Mouse (Mus musculus): ENCODE results near the gene Cdk5r1. TPM values are rescaled to one million over a fixed set of nuclear protein-coding genes. Genes with fewer than 3 reads are reported as not detected.

Gene Cdk5r1
- polyA plus RNA-seq, 1 experiment from 2014 or later = 1.5 TPM

DNA sequence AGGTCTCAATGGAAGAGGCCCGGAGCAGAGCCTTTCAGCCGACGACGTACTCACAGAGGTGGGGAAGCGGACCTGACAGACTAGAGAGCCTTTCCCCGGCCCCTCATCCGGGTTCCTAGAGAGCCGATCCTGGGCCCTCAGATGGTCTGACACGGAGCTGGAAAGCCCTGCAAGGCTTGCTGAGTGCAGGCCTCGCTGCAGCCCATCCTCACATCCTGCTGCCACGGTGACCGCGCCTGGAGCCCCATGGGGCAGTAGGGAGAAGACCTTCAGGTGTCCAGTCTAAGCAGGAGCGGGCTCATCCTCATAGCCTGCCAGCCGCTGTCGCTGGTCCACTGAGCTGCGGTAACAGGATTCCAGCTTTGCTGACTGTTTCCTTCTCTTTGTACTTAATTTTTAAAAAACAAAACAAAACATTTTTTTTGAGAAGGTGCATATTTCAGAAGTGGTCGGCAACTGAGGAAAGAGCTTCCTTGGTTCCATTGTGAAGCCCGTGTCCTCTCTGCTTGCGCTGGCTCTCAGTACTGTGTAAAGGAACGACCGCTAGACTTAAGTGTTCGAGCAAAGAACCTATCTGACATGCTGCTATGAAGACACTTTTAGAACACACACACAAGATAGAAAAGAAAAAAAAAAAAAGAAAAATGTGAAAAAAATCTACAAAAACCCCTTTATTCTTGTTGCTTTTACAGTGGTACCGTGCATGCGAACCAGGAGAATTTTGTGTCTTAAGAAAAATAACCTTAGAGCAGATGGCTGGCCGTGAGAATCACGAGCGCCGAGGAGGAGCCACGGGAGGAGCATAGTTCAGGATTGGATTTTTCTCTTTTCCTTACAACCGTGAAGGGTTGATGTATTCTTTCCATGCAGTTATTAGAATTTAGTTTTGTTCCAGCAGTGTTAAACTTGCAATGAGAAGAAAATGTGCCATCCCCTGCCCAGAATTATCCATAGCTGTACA, 3.4 kb downstream of the Cdk5r1 start:
- no peak for TF ChIP-seq CTCF (IDR thresholded peaks at IDR 0.05)
- ATAC-seq = no peak
- no peak for DNase-seq (ENCODE audit: low read depth, low spot score)
- ChIA-PET POLR2A (no interaction called here), CTCF (interaction anchor here (1.5 kb wide), 1 partner anchor 43 kb away, joined by 3 read pairs; no protein-coding TSS in a partner anchor)
- in situ Hi-C loops (cut with MboI; ENCODE audit: low pct_unique_long_range_greater_than_20kb) = loop anchor here (5.0 kb wide), 1 partner anchor 47 kb away; no protein-coding TSS in a partner anchor
- H3K27me3 ChIP-seq = no peaks in the 10 kb centered on the region

DNA sequence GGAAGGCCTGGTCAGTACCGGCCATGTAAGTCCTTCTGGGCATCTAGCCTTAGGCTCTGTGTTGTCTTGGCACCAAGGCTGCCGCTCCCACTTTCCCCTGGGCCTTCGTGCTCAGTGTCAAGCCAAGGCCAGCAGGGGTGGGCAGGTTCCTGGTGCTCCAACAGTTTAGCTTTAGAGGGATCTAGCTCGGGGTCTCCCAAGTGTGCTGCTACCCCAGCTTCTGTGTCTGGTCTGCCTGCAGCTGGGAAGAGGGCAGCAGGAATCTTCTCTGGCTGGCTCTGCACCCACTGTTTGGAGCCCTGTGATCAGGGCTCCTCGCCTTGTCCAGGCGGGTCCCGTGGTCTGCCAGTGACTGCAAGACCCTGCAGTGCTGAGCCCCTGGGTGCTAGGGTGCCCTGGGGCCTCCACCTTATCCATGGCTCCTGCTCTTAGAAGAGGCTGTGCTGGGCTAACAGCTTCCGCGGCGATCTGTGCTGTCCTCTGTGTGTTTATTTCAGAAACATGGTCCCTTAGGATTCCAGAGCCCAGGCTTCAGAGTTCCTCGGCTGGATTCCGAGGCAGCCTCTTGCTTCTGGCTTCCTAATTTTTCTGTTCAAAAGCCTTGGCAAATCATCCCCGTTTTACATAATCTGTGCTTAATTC, 4.7 kb downstream of the Cdk5r1 start:
- in situ Hi-C loops (cut with MboI; ENCODE audit: low pct_unique_long_range_greater_than_20kb) = no loop called here
- DNase-seq (ENCODE audit: low read depth, low spot score) (no peak), ATAC-seq (no peak)
- CTCF ChIA-PET = interaction anchor here (1.5 kb wide), 1 partner anchor 42 kb away, joined by 3 read pairs; no protein-coding TSS in a partner anchor
- POLR2A ChIA-PET = no interaction called here
- no peaks in the 10 kb centered on the region for H3K27me3 ChIP-seq
- TF ChIP-seq CTCF (IDR thresholded peaks at IDR 0.05) = no peak

GRCm38 (mm10) chr11:80482347-80482746, 5.5 kb downstream of the Cdk5r1 start:
- ATAC-seq (no peak), DNase-seq (ENCODE audit: low read depth, low spot score) (no peak)
- POLR2A ChIA-PET = no interaction called here
- in situ Hi-C loops (cut with MboI; ENCODE audit: low pct_unique_long_range_greater_than_20kb) = no loop called here
- H3K27me3 ChIP-seq = no peaks in the 10 kb centered on the region
- no peak for TF ChIP-seq CTCF (IDR thresholded peaks at IDR 0.05)
- CTCF ChIA-PET = no interaction called here

- CTCF ChIA-PET = no interaction called here
- DNase-seq (ENCODE audit: low read depth, low spot score) (no peak), ATAC-seq (no peak)
- no peaks in the 10 kb centered on the region for H3K27me3 ChIP-seq
- in situ Hi-C loops (cut with MboI; ENCODE audit: low pct_unique_long_range_greater_than_20kb) = no loop called here
- no peak for TF ChIP-seq CTCF (IDR thresholded peaks at IDR 0.05)
- POLR2A ChIA-PET = no interaction called here
Measured at GRCm38 (mm10) chr11:80482921-80483320, 6.1 kb downstream of the Cdk5r1 start.

DNA sequence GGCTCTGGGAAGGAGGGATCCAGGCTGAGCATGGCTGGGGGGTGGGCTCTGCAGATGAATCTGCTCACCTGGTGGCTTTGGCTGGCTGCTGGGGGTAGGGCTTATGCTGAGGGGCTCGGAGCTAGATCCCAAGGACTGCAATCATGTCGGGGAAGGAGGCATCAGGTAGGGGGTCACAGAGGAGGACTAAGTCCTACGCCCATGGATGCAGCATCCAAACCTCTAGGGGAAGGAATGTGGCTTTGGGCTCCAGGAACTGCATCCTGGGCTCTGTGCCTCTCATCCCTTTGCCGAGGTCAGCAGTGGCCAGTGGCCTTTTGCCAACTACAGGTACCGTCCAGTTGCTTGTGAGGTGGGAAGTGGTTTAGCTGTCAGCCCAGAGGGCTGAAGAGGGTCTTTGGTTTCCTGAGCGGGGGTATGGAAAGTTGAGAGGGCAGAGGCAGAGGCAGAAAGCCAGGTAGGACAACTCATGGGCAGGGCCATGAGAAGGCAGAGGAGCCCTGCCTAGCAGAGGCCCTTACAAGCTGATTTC, 6.8 kb downstream of the Cdk5r1 start:
- DNase-seq (ENCODE audit: low read depth, low spot score) (no peak), ATAC-seq (no peak)
- ChIA-PET CTCF (no interaction called here), POLR2A (no interaction called here)
- in situ Hi-C loops (cut with MboI; ENCODE audit: low pct_unique_long_range_greater_than_20kb) = no loop called here
- no peak for TF ChIP-seq CTCF (IDR thresholded peaks at IDR 0.05)
- no peaks in the 10 kb centered on the region for H3K27me3 ChIP-seq

GRCm38 (mm10) chr11:80484191-80484791, 7.5 kb downstream of the Cdk5r1 start:
- H3K27me3 ChIP-seq = no peaks in the 10 kb centered on the region
- ChIA-PET CTCF (no interaction called here), POLR2A (no interaction called here)
- in situ Hi-C loops (cut with MboI; ENCODE audit: low pct_unique_long_range_greater_than_20kb) = no loop called here
- TF ChIP-seq CTCF (IDR thresholded peaks at IDR 0.05) = no peak
- DNase-seq (ENCODE audit: low read depth, low spot score) (peak; percentile 67), ATAC-seq (peak; percentile 82)

GRCm38 (mm10) chr11:80485120-80485551, 8.3 kb downstream of the Cdk5r1 start:
- no peaks in the 10 kb centered on the region for H3K27me3 ChIP-seq
- no peak for ATAC-seq
- no peak for DNase-seq (ENCODE audit: low read depth, low spot score)
- ChIA-PET CTCF (no interaction called here), POLR2A (no interaction called here)
- no peak for TF ChIP-seq CTCF (IDR thresholded peaks at IDR 0.05)
- in situ Hi-C loops (cut with MboI; ENCODE audit: low pct_unique_long_range_greater_than_20kb) = no loop called here

DNA sequence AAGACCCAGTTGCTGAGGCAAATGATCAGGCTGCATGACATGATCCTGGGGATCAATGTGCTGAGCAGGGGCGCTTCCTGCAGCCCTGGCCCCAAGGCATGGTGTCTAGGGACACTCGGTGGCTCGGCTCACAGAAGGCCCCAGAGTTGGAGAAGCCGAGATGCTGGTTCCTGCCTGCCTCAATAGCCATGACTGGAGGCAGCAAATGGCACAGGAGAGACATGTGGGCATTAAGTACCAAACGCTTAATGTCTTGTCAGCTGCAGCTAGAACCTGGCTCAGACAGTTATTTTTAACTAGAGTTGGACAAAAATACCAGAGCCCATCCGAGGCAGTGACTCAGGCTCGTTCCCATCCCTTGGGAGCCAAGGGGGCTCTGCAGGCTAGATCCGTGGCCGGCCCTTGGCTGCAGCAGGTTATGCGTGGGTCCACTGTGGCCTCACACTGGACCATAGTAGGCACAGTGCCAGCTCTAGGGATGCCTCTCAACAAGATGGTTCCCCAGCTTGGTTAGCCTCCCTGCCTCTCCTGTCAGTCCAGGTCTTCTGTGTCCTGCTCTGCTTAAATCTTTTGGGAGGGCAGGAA, 8.9 kb downstream of the Cdk5r1 start:
- in situ Hi-C loops (cut with MboI; ENCODE audit: low pct_unique_long_range_greater_than_20kb) = no loop called here
- no peaks in the 10 kb centered on the region for H3K27me3 ChIP-seq
- ChIA-PET POLR2A (no interaction called here), CTCF (no interaction called here)
- DNase-seq (ENCODE audit: low read depth, low spot score) (no peak), ATAC-seq (no peak)
- TF ChIP-seq CTCF (IDR thresholded peaks at IDR 0.05) = no peak

DNA sequence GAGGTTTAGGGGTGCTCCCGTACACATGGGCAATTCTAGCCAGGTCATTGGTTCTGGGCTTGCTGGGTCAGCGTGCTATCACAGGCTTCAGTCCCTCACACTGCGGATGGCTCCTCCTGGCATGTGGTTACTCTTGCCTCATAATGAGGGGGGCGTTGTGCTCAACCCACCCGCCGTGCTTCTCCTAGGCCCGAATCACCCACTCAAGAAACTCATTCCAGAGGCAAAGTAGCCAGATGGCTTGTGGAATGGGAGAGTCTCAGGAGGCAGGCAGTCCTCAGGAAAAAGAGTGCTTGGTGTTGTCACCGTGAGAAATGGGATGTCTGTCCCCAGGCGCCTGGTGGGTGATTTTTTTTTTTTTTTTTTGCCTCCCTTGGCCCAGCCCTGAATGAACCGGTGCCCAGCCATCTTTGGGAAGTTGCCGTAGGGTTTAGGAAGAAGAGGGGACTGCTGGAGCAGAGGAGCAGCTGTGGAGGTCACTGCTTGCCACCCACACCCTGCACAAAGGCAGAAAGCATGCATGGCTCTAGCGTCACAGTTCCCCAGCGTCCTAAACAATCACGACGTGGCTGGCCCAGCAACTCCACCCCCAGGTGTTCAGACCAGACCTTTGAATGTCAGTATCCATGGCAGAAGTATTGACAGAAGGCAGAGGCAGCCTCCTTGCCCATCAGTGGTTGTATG, 11.2 kb downstream of the Cdk5r1 start:
- ChIA-PET CTCF (no interaction called here), POLR2A (no interaction called here)
- H3K27me3 ChIP-seq = no peaks in the 10 kb centered on the region
- in situ Hi-C loops (cut with MboI; ENCODE audit: low pct_unique_long_range_greater_than_20kb) = no loop called here
- ATAC-seq = no peak
- DNase-seq (ENCODE audit: low read depth, low spot score) = no peak
- no peak for TF ChIP-seq CTCF (IDR thresholded peaks at IDR 0.05)
